Mouse (Mus musculus) stomach, postnatal 0 days (tissue): ENCODE results near the gene Ankrd54.

Source experiments
- CTCF ChIP-seq: IDR thresholded peaks from 2 replicates; pipeline ENCODE4 v1.5.1; 2016; ENCODE audit warnings: antibody characterized with exemption, low read depth, mild to moderate bottlenecking, moderate library complexity
- EP300 ChIP-seq: optimal IDR thresholded peaks from 2 replicates; pipeline ENCODE3; 2016; ENCODE audit warnings: antibody characterized with exemption

DNA sequence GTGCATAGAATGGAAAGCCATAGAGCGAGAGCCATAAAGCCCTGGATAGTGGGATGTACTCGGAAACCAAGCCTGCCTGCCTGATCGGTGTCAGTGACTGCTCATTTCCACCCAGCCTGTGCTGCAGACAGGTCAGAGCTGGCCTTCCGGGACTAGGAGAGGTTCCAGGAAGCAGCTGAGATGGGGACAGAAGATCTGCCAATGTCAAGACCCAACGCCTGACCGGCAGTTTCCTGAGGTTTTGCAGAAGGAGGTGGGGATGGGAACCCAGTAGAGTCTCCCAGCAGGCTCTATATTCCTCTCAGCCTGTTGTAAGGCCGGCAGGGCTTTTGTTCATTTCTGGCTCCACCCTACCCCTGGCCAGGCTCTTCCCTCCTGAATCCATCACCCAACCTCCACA, 36.2 kb upstream of the Ankrd54 start:
- TF ChIP-seq CTCF (no peak), EP300 (no peak)
